Mouse (Mus musculus): ENCODE data around the gene Cfap97d1. TPM values are rescaled to one million over a fixed set of nuclear protein-coding genes. Genes with fewer than 3 reads are reported as not detected.

The Cfap97d1 gene
- not detected for total RNA-seq (2021)

DNA sequence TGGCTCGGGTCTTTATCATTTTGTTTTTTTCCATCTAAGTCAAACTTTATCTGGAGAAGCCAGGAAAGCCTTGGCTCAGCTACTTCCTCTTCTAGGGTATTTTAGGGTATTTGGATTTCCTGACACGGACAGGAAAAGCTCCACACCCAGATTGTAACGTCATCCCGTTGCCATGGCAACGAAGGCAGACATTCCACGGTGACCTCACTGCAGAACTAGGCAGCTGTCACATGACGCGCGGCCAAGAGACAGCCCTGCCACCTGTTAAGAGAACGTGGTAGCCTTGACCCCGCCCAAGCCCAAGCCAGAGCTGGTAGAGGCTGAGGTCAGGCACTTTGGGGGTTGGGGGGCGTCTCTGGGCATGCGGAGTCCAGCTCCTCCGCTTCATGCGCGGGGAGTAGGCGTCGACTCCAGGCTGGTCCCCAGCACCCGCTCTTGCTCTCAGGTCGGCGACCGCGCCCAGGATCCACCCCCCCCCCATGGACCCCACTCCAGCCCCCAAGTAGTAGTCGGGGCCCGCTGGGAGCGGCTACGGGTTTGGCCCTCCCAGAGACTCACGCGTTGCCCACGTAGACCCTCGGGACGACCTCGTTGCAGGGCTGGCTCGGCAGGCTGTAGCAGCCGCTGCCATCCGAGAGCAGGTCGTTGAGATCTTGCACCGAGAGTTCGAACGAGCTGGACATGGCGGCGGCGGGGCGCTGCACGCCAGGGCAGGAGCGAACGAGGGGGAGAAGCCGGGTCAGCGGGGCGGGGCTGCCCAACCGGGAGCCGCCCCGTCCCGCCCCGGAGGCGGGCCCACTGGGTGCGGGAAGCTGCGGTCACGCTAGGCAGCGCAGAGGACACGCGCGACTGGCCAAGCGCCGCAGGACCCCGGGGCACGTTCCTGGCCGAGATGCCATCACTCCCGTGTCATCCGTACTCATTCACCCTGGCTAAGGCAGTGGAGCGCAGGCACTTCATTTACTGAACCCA lies at the start of gene Cfap97d1:
Gene Cfap97d1, plus strand, starts transcription at position 226 of the 972 bp plus-strand sequence.
- peak; percentile 97 to 98 for DNase-seq (ENCODE audit: low spot score in 2 of 2)
- intact Hi-C loops (cut with DNase I): loop anchor here (1.0 to 5.0 kb wide), 3 partner anchors 42 to 153 kb away; partner anchors contain the start of gene Mpp2

GRCm38 (mm10) chr11:101935743-101936142 lies 48.3 kb upstream of the Cfap97d1 start:
- no peak for DNase-seq (ENCODE audit: low spot score in 2 of 2)
- intact Hi-C loops (cut with DNase I): no loop called here

DNA sequence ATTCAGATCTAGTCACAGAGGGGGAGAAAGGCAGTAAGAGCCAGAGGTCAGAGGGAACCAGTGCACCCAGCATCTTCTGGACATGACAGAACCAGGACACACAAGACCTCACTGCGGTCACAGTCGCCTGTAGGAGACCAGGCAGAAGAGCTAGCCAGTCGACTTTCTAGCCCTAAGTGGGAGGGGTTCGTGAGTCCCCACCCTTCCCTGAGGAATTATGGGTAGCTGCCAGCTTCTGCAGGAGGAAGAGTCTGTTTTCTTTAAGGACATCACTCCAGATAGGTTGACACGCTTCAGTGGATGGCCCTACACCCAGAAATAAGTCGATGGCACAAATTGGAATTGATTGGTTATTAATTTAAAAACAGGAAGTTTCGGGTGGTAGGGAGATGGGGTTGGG lies 47.7 kb upstream of the Cfap97d1 start:
- intact Hi-C loops (cut with DNase I): no loop called here
- DNase-seq (ENCODE audit: low spot score in 2 of 2): no peak

- intact Hi-C loops (cut with DNase I): no loop called here
- DNase-seq (ENCODE audit: low spot score in 2 of 2): no peak
Observed at GRCm38 (mm10) chr11:101937108-101937507, 47.0 kb upstream of the Cfap97d1 start.

DNA sequence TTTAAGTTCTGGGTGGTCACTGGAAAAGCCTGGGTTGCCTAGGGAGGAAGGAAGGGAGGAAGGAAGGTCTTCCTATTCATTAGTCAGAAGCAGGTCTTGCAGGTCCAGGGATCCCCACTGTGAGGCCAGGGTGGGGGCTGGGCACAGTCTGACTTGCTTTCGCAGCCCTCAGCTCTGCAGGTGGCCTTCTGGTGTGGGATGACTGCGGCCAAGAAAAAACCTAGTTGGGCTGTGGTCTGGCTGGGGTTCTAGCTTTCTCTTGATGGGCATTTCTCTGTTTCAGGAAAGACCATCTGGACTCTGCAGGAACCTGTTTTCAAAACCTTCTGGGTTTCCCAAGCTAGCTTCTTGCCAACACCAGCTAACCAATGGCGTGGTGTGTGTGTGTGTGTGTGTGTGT lies 41.0 kb upstream of the Cfap97d1 start:
- intact Hi-C loops (cut with DNase I): no loop called here
- DNase-seq (ENCODE audit: low spot score in 2 of 2): no peak

DNA sequence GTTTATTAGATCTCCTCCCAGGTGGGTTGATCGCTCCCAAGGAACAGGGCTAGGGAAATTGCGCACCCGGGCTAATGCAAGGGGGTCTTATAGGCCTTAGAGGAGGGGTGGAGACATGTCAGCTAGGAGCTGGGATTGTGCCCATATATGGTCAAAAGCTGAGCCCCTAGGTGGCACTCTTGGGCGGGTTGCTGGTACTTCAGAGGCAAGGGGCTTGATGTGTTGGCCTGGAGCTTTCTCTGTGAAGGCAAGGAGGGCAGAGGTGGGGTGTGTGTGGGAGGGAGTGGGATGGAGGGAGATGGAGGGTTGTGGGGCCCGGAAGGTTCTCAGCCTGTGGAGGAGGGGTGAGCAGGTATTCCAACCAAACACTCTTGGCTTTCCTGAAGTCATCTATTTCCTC lies 37.6 kb upstream of the Cfap97d1 start:
- intact Hi-C loops (cut with DNase I): no loop called here
- DNase-seq (ENCODE audit: low spot score in 2 of 2): no peak

DNA sequence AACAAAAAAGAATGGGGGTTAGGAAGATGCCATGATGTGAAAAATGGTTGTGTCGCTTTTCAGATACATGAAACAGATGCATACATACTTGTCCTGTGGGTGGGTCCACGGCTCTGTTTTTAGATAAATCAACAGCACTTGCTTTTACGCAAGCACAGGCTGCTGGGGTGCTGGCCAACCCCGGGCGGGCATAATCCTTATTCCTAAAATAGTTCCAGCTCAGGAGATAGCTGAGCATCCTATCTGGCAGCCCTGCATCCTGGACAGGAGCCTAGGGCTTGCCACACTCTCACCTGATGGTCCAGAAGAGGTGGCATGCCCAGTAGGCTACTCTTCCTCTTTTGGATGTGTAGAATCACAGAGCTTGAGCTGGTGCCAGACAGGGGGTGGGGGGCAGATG lies 34.1 kb upstream of the Cfap97d1 start:
- intact Hi-C loops (cut with DNase I): no loop called here
- peak in 1 of 2 experiments; percentile 66 for DNase-seq (ENCODE audit: low spot score in 2 of 2)

GRCm38 (mm10) chr11:101952541-101953341 lies 31.3 kb upstream of the Cfap97d1 start:
- intact Hi-C loops (cut with DNase I): no loop called here
- DNase-seq (ENCODE audit: low spot score in 2 of 2): no peak

- DNase-seq (ENCODE audit: low spot score in 2 of 2): no peak
- intact Hi-C loops (cut with DNase I): no loop called here
Observed at GRCm38 (mm10) chr11:101953441-101953840, 30.6 kb upstream of the Cfap97d1 start.

DNA sequence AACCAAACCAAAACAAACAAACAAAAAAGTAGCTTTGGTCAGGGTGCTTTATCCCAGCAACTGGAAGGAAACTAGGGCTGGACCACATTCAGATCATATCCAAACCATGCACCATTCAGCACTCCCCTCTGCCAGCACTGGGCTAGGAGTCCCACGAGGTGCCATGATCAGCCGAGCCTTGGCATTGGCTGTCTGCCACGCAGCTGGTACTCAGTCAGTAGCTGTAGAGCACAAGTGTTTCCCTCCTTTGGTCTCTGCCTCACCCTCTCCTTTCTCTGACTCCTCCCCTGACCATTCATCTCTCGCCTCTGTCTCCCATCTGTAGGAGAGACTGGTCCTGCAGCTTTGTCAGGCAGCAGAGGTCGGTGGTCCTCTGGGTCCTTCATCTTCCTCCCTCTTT lies 26.6 kb upstream of the Cfap97d1 start:
- intact Hi-C loops (cut with DNase I): no loop called here
- no peak for DNase-seq (ENCODE audit: low spot score in 2 of 2)

GRCm38 (mm10) chr11:101963043-101963442 lies 21.0 kb upstream of the Cfap97d1 start:
- intact Hi-C loops (cut with DNase I): no loop called here
- no peak for DNase-seq (ENCODE audit: low spot score in 2 of 2)

GRCm38 (mm10) chr11:101963473-101964291 lies 20.4 kb upstream of the Cfap97d1 start:
- intact Hi-C loops (cut with DNase I): no loop called here
- DNase-seq (ENCODE audit: low spot score in 2 of 2): no peak

GRCm38 (mm10) chr11:101964647-101965046 lies 19.4 kb upstream of the Cfap97d1 start:
- intact Hi-C loops (cut with DNase I): loop anchor here (5.0 kb wide), 1 partner anchor 202 kb away; no protein-coding TSS in a partner anchor
- no peak for DNase-seq (ENCODE audit: low spot score in 2 of 2)

- intact Hi-C loops (cut with DNase I): loop anchor here (5.0 kb wide), 1 partner anchor 203 kb away; no protein-coding TSS in a partner anchor
- no peak for DNase-seq (ENCODE audit: low spot score in 2 of 2)
Observed at GRCm38 (mm10) chr11:101965553-101965952, 18.5 kb upstream of the Cfap97d1 start.

GRCm38 (mm10) chr11:101966965-101967614 lies 17.0 kb upstream of the Cfap97d1 start, which contains the start of gene Sost:
Gene Sost (minus strand): TSS chr11:101967015.
- DNase-seq (ENCODE audit: low spot score in 2 of 2): no peak
- intact Hi-C loops (cut with DNase I): loop anchor here (5.0 kb wide), 1 partner anchor 205 kb away; no protein-coding TSS in a partner anchor

- no peak for DNase-seq (ENCODE audit: low spot score in 2 of 2)
- intact Hi-C loops (cut with DNase I): loop anchor here (5.0 kb wide), 1 partner anchor 206 kb away; no protein-coding TSS in a partner anchor
Observed at GRCm38 (mm10) chr11:101968311-101968710, 15.8 kb upstream of the Cfap97d1 start.

GRCm38 (mm10) chr11:101968791-101969190 lies 15.3 kb upstream of the Cfap97d1 start:
- intact Hi-C loops (cut with DNase I): loop anchor here (1.0 to 5.0 kb wide), 3 partner anchors 49 to 206 kb away; no protein-coding TSS in a partner anchor
- DNase-seq (ENCODE audit: low spot score in 2 of 2): peak; percentile 85 to 89

DNA sequence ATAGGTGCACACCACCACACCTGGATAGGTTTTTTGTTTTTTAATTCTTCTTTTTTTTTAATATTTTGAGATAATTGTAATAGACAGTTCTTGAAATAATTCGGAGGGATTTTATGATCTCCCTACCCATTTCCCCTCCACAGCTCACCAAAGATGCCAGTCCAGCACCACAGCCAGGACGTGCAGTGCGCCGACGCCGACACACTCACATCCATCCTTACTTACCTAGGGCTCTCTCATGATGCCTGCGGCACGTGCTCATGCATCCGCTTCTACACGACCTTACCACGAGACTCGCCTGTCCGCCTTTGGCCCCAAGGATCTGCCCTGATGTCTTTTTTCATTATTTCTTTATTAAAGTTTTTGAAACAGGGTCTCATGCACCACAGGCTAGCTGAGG lies 14.2 kb upstream of the Cfap97d1 start:
- no peak for DNase-seq (ENCODE audit: low spot score in 2 of 2)
- intact Hi-C loops (cut with DNase I): loop anchor here (1.0 to 5.0 kb wide), 3 partner anchors 51 to 208 kb away; no protein-coding TSS in a partner anchor

DNA sequence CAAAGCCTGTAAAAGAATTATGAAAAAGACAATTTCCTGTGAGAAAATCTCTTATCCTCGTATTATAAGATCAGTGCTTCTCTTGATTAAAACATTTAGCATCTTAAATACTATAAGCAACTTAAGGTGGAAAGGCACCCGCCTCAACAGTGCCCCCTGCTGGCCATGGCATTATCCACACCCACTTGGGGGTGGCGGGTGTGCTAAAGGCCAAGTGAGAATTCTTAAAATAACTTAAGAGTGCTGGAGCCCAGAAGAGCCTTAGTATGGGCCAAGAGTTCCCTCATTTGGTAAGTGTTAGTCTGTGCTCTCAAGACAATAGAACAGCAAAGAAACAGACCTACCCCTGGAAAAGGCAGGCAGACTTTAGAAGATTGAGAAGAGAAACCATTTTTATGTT lies 12.7 kb upstream of the Cfap97d1 start:
- intact Hi-C loops (cut with DNase I): no loop called here
- no peak for DNase-seq (ENCODE audit: low spot score in 2 of 2)
